Mouse (Mus musculus): Measurements from ENCODE around the gene Mgat4e. TPM values are rescaled to one million over a fixed set of nuclear protein-coding genes. Genes with fewer than 3 reads are reported as not detected.

The Mgat4e gene
- total and polyA plus RNA-seq, 3 experiments = 0.08 to 0.17 TPM; not detected in 1

GRCm38 (mm10) chr1:134583560-134583959, 34.1 kb upstream of the Mgat4e start:
- no peak for DNase-seq (ENCODE audit: low read depth, low spot score)
- TF ChIP-seq RAD21 (IDR thresholded peaks at IDR 0.05; ENCODE audit: low read depth, low read length) (no peak), HCFC1 (IDR thresholded peaks at IDR 0.05; ENCODE audit: low read depth, low read length) (no peak), POLR2AphosphoS5 (IDR thresholded peaks at IDR 0.05; ENCODE audit: borderline replicate concordance, low read depth, low read length) (no peak), E2F4 (IDR thresholded peaks at IDR 0.05; ENCODE audit: borderline replicate concordance, low read depth, low read length) (no peak), GABPA (IDR thresholded peaks at IDR 0.05; ENCODE audit: low read depth, low read length) (no peak), USF1 (IDR thresholded peaks at IDR 0.05; ENCODE audit: low read depth, low read length) (no peak)
- H3K4me3 ChIP-seq (ENCODE audit: control insufficient read depth in 1 of 2, insufficient read depth in 1 of 2, low read depth in 2 of 2, low read length in 2 of 2) = no peak overlapping the region
- peaks cover 0 to 12% of the 10 kb centered on the region in 2 experiments; a peak in 2 of 4 replicates for H3K4me1 ChIP-seq (ENCODE audit: control insufficient read depth in 1 of 2, insufficient read depth in 2 of 2, low read length in 2 of 2)
- H3K9me3 ChIP-seq (replicated peaks; ENCODE audit: insufficient read depth, low read length) = no peaks in the 10 kb centered on the region
- peaks cover 9% of the 10 kb centered on the region for H3K79me2 ChIP-seq (ENCODE audit: control insufficient read depth, insufficient read depth, low read length, poor library complexity)
- H3K27ac ChIP-seq (ENCODE audit: control insufficient read depth, low read depth, low read length) = no peak overlapping the region
- peaks cover 3 to 19% of the 10 kb centered on the region in 2 experiments; a peak in 3 of 4 replicates for H3K36me3 ChIP-seq (ENCODE audit: control insufficient read depth in 1 of 2, insufficient read depth in 2 of 2, low read length in 2 of 2)
- H3K27me3 ChIP-seq (ENCODE audit: control insufficient read depth in 1 of 2, insufficient read depth in 2 of 2, low read length in 2 of 2) = no peaks in the 10 kb centered on the region
- H3K9ac ChIP-seq (ENCODE audit: control insufficient read depth, low read depth, low read length, poor library complexity, severe bottlenecking) = no peak overlapping the region

GRCm38 (mm10) chr1:134580796-134581195, 31.3 kb upstream of the Mgat4e start:
- Histone ChIP-seq H3K27me3 (ENCODE audit: control insufficient read depth in 1 of 2, insufficient read depth in 2 of 2, low read length in 2 of 2) (no peaks in the 10 kb centered on the region), H3K36me3 (ENCODE audit: control insufficient read depth in 1 of 2, insufficient read depth in 2 of 2, low read length in 2 of 2) (peaks cover 3 to 6% of the 10 kb centered on the region in 2 experiments), H3K4me3 (ENCODE audit: control insufficient read depth in 1 of 2, insufficient read depth in 1 of 2, low read depth in 2 of 2, low read length in 2 of 2) (no peak overlapping the region), H3K79me2 (ENCODE audit: control insufficient read depth, insufficient read depth, low read length, poor library complexity) (peaks cover 17% of the 10 kb centered on the region), H3K9ac (ENCODE audit: control insufficient read depth, low read depth, low read length, poor library complexity, severe bottlenecking) (no peak overlapping the region), H3K4me1 (ENCODE audit: control insufficient read depth in 1 of 2, insufficient read depth in 2 of 2, low read length in 2 of 2) (peaks cover 0 to 17% of the 10 kb centered on the region in 2 experiments; a peak in 2 of 4 replicates), H3K9me3 (replicated peaks; ENCODE audit: insufficient read depth, low read length) (no peaks in the 10 kb centered on the region), H3K27ac (ENCODE audit: control insufficient read depth, low read depth, low read length) (no peak overlapping the region)
- TF ChIP-seq ZMIZ1 (IDR thresholded peaks at IDR 0.05; ENCODE audit: low read depth, low read length) (no peak), USF1 (IDR thresholded peaks at IDR 0.05; ENCODE audit: low read depth, low read length) (no peak), RCOR1 (IDR thresholded peaks at IDR 0.05; ENCODE audit: low read depth, low read length) (no peak), CHD2 (IDR thresholded peaks at IDR 0.05; ENCODE audit: low read length) (no peak), E2F4 (IDR thresholded peaks at IDR 0.05; ENCODE audit: borderline replicate concordance, low read depth, low read length) (no peak), ELF1 (IDR thresholded peaks at IDR 0.05; ENCODE audit: low read depth, low read length) (no peak), UBTF (IDR thresholded peaks at IDR 0.05; ENCODE audit: borderline replicate concordance, insufficient read depth, low read depth, low read length) (no peak), MYC (IDR thresholded peaks at IDR 0.05; ENCODE audit: low read depth, low read length) (no peak), KAT2A (conservative IDR thresholded peaks at IDR 0.05; ENCODE audit: low read depth, low read length) (no peak), TCF12 (IDR thresholded peaks at IDR 0.05; ENCODE audit: low read depth, low read length) (no peak), SMC3 (IDR thresholded peaks at IDR 0.05; ENCODE audit: low read depth, low read length) (no peak), POLR2AphosphoS5 (IDR thresholded peaks at IDR 0.05; ENCODE audit: borderline replicate concordance, low read depth, low read length) (no peak), RAD21 (IDR thresholded peaks at IDR 0.05; ENCODE audit: low read depth, low read length) (no peak), ZNF384 (IDR thresholded peaks at IDR 0.05; ENCODE audit: low read depth, low read length) (no peak), EP300 (IDR thresholded peaks at IDR 0.05; ENCODE audit: low read depth in 1 of 2, low read length in 2 of 2) (0 out of 4 replicates have a peak, but pooled peaks of 1 of the 2 experiments have one; percentile 12), TAL1 (IDR thresholded peaks at IDR 0.05; ENCODE audit: low read length) (peak; percentile 63), MEF2A (IDR thresholded peaks at IDR 0.05; ENCODE audit: extremely low read depth, insufficient replicate concordance, low read depth, low read length, poor library complexity, severe bottlenecking) (no peak), CHD1 (IDR thresholded peaks at IDR 0.05; ENCODE audit: low read depth, low read length) (no peak)
- DNase-seq (ENCODE audit: low read depth, low spot score) = no peak

Measured in MEL (cell line).